Mouse (Mus musculus) heart, adult 2 months (tissue): ENCODE data around the gene Dcst2. TPM values are rescaled to one million over a fixed set of nuclear protein-coding genes. Genes with fewer than 3 reads are reported as not detected.
A peak's percentile ranks its signal among the peaks of the same experiment; 100 is the strongest.

ENCODE experiments used
- DNase-seq, 2 experiments: peaks; one replicate each; pipeline ENCODE4 v3.0.0; 2021
- H3K27ac ChIP-seq: fragments of 200-600 bp; 2 replicates; pipeline ENCODE4 v1.8.1; 2022
- H3K27me3 ChIP-seq: fragments of 200-500 bp; 2 replicates; pipeline ENCODE4 v1.6.1; 2012; ENCODE audit warnings: mild to moderate bottlenecking, low read length, inconsistent platforms, mixed read lengths; ENCODE audit not compliant: control insufficient read depth, insufficient read depth
- H3K36me3 ChIP-seq: fragments of 200-500 bp; 2 replicates; pipeline ENCODE4 v1.6.1; 2012; ENCODE audit warnings: low read length, inconsistent platforms; ENCODE audit not compliant: control insufficient read depth, insufficient read depth
- H3K4me1 ChIP-seq: fragments of 200-500 bp; 2 replicates; pipeline ENCODE4 v1.6.1; 2011; ENCODE audit warnings: low read length; ENCODE audit not compliant: control insufficient read depth, insufficient read depth
- H3K4me3 ChIP-seq: fragments of 200-600 bp; 2 replicates; pipeline ENCODE4 v1.8.1; 2022
- H3K79me2 ChIP-seq: fragments of 200-500 bp; replicated peaks from 2 replicates; pipeline ENCODE4 v1.6.1; 2012; ENCODE audit warnings: mild to moderate bottlenecking, inconsistent platforms, low read length, moderate library complexity, mixed read lengths; ENCODE audit not compliant: control insufficient read depth, insufficient read depth
- H3K9ac ChIP-seq: fragments of 200-500 bp; 2 replicates; pipeline ENCODE4 v1.6.1; 2012; ENCODE audit warnings: low read depth, mild to moderate bottlenecking, control low read depth, inconsistent platforms, low read length, mixed read lengths
- CTCF ChIP-seq: fragments of 200-600 bp; IDR thresholded peaks from 2 replicates; pipeline ENCODE4 v1.8.1; 2022; ENCODE audit warnings: antibody characterized with exemption, mild to moderate bottlenecking, moderate library complexity
- EP300 ChIP-seq: fragments of 200-500 bp; IDR thresholded peaks from 2 replicates; pipeline ENCODE4 v1.6.1; 2011; ENCODE audit warnings: low read depth, low read length, control low read depth; ENCODE audit not compliant: insufficient read depth
- POLR2A ChIP-seq: fragments of 200-500 bp; IDR thresholded peaks from 2 replicates; pipeline ENCODE4 v1.6.1; 2011; ENCODE audit warnings: mild to moderate bottlenecking, low read depth, low read length, control low read depth; ENCODE audit not compliant: insufficient read depth
- WGBS: fragments of 180-500 bp; shearing (Covaris S2); methylation state at CpG from one replicate; pipeline ENCODE4 v1.1.7; 2018; 5-methylcytosine and 5-hydroxymethylcytosine counted together
- intact Hi-C: fragments of 180-260 bp; cut with DNase I; formaldehyde crosslinking; loops from one replicate; pipeline ENCODE4 v1.15.1; 2025
- polyA plus RNA-seq: library from polyadenylated mRNA; depleted of rRNA; stranded (reverse); fragments of >200 nt; gene quantifications from 2 replicates; pipeline ENCODE4 v1.2.3, GENCODE M21; 2012
- total RNA-seq, 2 experiments: library from RNA; stranded (reverse); gene quantifications; 2 replicates each; pipeline ENCODE4 v1.2.3; 2021

Dcst2 gene
- total and polyA plus RNA-seq, 3 experiments: 0.35 TPM; not detected in 2

DNA sequence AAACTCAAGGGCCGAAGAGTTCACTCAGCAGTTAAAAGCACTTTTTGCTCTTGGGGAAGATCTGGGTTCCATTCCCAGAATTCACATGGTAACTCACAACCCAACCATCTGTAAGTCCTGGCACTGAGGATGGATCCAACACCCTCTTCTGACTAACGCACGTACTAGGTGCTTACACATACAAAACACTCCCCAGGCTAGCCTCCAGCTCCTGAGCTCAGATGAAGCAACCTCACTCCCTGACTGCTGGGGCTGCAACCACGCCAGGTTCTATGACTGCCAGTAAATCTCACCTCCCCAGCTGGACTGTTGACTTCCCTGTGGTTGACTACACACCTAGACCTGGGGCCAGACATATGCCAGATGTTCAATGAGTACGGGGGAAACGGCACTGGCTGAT is 45.1 kb downstream of the Dcst2 start:
- no peak for TF ChIP-seq POLR2A
- TF ChIP-seq EP300: no peak
- no peak for TF ChIP-seq CTCF
- Histone ChIP-seq H3K4me3 (no peak overlapping the region), H3K79me2 (no peaks in the 10 kb centered on the region), H3K36me3 (no peaks in the 10 kb centered on the region), H3K4me1 (peaks cover 2% of the 10 kb centered on the region; the same call in 1 of the 2 replicates), H3K27ac (no peak overlapping the region), H3K9ac (no peak overlapping the region), H3K27me3 (no peaks in the 10 kb centered on the region)
- intact Hi-C loops: no loop called here
- WGBS: 81% methylated on average over 6 of the region's 6 CpGs
- no peak for DNase-seq

DNA sequence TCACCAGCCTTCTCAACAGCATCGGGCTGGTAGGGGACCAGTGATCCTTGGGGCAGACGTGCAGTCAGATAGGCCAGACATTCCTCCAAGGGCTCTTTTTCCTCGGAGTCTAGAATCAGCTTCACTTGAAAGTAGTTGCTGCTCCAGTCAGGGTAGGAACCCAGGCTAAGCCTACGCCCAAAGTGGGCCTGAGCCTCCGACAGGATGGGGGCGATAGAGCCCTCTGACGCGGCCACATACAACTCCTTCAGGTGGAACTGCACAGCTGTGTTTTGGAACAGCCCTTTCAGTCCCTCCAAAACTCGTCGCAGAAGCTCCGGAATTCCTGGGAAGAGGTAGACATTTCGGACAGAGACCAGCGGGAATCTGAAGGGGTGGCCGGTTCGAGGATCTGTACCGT is 46.7 kb downstream of the Dcst2 start:
- H3K9ac ChIP-seq: no peak overlapping the region
- 72% methylated on average over 16 of the region's 16 CpGs for WGBS
- intact Hi-C loops: no loop called here
- DNase-seq: no peak
- TF ChIP-seq POLR2A (no peak), EP300 (no peak), CTCF (no peak)
- peaks cover 2% of the 10 kb centered on the region; the same call in 1 of the 2 replicates for H3K4me1 ChIP-seq
- H3K79me2 ChIP-seq: no peaks in the 10 kb centered on the region
- no peaks in the 10 kb centered on the region for H3K27me3 ChIP-seq
- H3K4me3 ChIP-seq: no peak overlapping the region
- H3K27ac ChIP-seq: no peak overlapping the region
- H3K36me3 ChIP-seq: no peaks in the 10 kb centered on the region

DNA sequence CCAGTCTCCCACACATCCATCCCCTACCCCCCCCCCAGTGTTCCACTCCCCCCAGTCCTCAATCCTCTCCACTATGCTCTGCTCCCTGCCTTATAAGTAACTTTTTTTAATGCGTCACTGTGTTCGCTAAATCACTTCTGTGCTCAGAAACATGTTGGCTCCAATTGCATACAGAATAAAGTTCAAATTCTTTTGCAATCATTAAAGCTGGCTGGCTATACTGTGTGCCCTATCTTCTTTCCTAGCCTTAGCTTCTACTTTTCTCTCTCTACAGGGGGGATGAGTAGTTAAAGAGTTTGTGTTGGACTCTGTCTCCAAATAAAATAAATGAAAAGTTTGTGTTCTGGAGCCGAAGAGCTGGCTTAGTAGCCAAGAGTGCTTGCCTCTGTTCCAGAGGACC is 47.9 kb downstream of the Dcst2 start:
- no peak overlapping the region for H3K4me3 ChIP-seq

DNA sequence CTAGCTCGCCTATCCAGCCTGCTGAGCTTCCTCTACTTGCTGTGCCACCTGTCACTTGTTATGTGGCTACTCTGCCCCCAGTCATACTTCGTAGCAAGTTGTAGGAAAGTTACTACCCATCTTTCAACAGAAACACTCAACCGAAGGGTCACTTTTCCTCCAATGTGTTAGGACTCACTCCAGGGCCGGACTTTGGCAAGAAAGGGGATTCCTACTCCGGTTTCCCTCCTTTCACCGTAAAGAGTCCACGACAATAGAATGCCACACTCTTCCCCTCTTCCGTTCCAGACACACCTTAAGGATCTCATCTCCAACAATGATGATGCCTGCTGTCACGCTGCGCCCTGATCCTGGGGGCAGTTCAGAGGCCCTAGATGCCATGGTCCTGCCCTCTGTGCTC is 49.1 kb downstream of the Dcst2 start:
- WGBS: 66% methylated on average over 10 of the region's 10 CpGs
- no peak for DNase-seq
- H3K36me3 ChIP-seq: no peaks in the 10 kb centered on the region
- peak overlapping the region; percentile 72 for H3K4me3 ChIP-seq
- intact Hi-C loops: loop anchor here (5.0 kb wide), 1 partner anchor 46 kb away; no protein-coding TSS in a partner anchor
- TF ChIP-seq EP300 (no peak), POLR2A (no peak), CTCF (no peak)
- peak overlapping the region; percentile 79; the same call in 1 of the 2 replicates for H3K9ac ChIP-seq
- H3K79me2 ChIP-seq: no peaks in the 10 kb centered on the region
- H3K27me3 ChIP-seq: no peaks in the 10 kb centered on the region
- H3K4me1 ChIP-seq: peaks cover 2% of the 10 kb centered on the region; the same call in 1 of the 2 replicates
- H3K27ac ChIP-seq: peak overlapping the region; percentile 91

More for the DNA sequence above, 47.9 kb downstream of the Dcst2 start:
- DNase-seq: no peak
- Histone ChIP-seq H3K9ac (no peak overlapping the region), H3K27ac (no peak overlapping the region), H3K4me1 (peaks cover 2% of the 10 kb centered on the region; the same call in 1 of the 2 replicates), H3K27me3 (no peaks in the 10 kb centered on the region), H3K79me2 (no peaks in the 10 kb centered on the region), H3K36me3 (no peaks in the 10 kb centered on the region)
- 84% methylated on average over 3 of the region's 3 CpGs for WGBS
- no peak for TF ChIP-seq POLR2A
- no peak for TF ChIP-seq EP300
- intact Hi-C loops: loop anchor here (1.0 to 5.0 kb wide), 2 partner anchors 14 to 48 kb away; no protein-coding TSS in a partner anchor

DNA sequence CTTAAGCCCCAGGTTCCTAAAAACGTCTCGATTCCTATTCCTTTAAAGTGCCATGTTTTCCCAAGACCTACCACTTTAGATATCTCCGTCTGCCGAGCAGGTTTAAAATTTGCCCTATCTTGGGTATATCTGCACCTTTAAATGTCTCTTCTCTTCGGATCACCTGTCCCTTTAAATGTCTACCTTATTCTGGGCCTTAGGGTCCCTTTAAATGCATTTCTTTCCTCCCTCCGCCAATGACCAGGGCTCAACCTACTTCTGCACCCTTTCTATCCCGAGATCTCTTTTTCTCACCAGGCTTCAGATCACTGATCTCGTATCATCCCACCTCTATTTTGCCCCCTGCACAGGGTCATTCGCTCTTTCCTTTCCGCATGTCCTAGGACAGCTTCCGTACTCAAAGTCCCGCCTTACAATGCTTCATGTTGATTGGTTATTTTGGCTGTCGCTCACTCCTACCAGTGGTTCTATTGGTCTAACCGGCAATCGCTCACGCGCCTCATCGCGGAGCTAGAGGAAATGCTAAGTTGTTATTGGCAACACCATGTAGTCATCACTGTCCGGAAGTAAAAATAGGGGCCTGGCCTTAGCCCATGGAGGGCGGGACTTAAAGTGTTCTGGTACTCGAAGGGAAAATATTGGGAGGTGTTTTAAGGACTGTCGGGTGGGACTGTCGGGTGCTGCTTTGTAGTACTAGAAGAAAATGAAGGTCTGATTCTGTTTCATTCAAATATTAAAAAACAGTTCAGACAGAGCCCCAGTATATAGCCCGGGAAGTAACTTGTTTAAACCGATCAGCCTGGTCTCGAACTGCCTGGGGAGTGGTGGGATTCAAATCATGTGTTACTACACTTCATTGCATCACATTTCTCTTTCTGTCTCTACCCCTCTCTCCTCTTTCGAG is 50.0 kb downstream of the Dcst2 start, which contains the start of gene Flad1:
Gene Flad1, minus strand, starts transcription at position 381 of the 904 bp plus-strand sequence.
- Histone ChIP-seq H3K79me2 (0 out of 2 replicates have a peak, but pooled peaks cover 2% of the 10 kb centered on the region), H3K9ac (peak within 1 kb of the TSS; percentile 79), H3K4me1 (peaks cover 2% of the 10 kb centered on the region; the same call in 1 of the 2 replicates), H3K4me3 (peak within 1 kb of the TSS; percentile 72), H3K27me3 (no peaks in the 10 kb centered on the region), H3K36me3 (no peaks in the 10 kb centered on the region), H3K27ac (peak within 1 kb of the TSS; percentile 91)
- intact Hi-C loops: loop anchor here (5.0 kb wide), 1 partner anchor 46 kb away; no protein-coding TSS in a partner anchor
- 3% methylated on average over 28 of the region's 28 CpGs for WGBS
- DNase-seq: peak; percentile 97 to 99
- TF ChIP-seq CTCF: no peak
- peak; percentile 77 for TF ChIP-seq EP300

DNA sequence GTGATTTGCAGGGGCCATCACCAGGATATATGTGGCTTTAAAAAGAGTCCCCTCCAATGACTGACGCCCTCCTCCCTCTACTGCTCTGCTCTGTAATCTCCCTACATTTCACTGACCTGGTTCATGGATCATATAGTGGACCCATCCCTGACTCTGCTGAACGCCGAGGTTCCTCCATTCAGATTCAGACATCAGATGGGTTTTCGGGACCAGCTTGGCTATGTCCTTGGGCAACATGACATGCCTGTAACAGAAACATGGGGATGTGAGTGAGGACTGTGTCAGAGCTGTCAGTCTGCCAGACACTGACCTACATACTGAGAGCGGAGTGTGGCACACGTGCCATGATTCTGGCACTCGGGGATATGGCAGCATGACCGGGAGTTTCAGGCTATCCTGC is 54.4 kb downstream of the Dcst2 start:
- Histone ChIP-seq H3K27me3 (no peaks in the 10 kb centered on the region), H3K79me2 (peaks cover 2% of the 10 kb centered on the region; the same call in 1 of the 2 replicates)
- WGBS: 93% methylated on average over 8 of the region's 8 CpGs

More for the DNA sequence above, 54.4 kb downstream of the Dcst2 start:
- no peak for TF ChIP-seq EP300
- no peak for TF ChIP-seq CTCF
- no peak for TF ChIP-seq POLR2A
- H3K36me3 ChIP-seq: no peaks in the 10 kb centered on the region
- intact Hi-C loops: no loop called here
- no peak overlapping the region for H3K4me3 ChIP-seq
- no peak for DNase-seq
- no peak overlapping the region for H3K9ac ChIP-seq
- H3K4me1 ChIP-seq: peaks cover 8% of the 10 kb centered on the region
- H3K27ac ChIP-seq: no peak overlapping the region
